Mouse (Mus musculus): Measurements from ENCODE around the gene Trio.
"Not testable (repeated sequence)": the region's sequence is repeated elsewhere in the genome, so short reads cannot be mapped to it uniquely, and the experiment has no call there.

The Trio gene

GRCm38 (mm10) chr15:27758680-27759079, 267.0 kb downstream of the Trio start:
- DNase-seq = no peak

- DNase-seq = no peak
These were observed 269.2 kb downstream of the Trio start for GRCm38 (mm10) chr15:27756426-27756825.

- no peak for DNase-seq
These were observed 270.9 kb downstream of the Trio start for GRCm38 (mm10) chr15:27754571-27755260.

- DNase-seq = no peak
These were observed 271.7 kb downstream of the Trio start for GRCm38 (mm10) chr15:27753923-27754322.

GRCm38 (mm10) chr15:27752677-27753342, 272.8 kb downstream of the Trio start:
- no peak for DNase-seq

- peak; percentile 29 for DNase-seq
These were observed 273.8 kb downstream of the Trio start for GRCm38 (mm10) chr15:27751612-27752405.

- no peak for DNase-seq
These were observed 276.9 kb downstream of the Trio start for GRCm38 (mm10) chr15:27748739-27749138.

- no peak for DNase-seq
These were observed 278.1 kb downstream of the Trio start for GRCm38 (mm10) chr15:27747512-27747911.

GRCm38 (mm10) chr15:27744995-27745394, 280.7 kb downstream of the Trio start:
- no peak for DNase-seq

- no peak for DNase-seq
These were observed 285.6 kb downstream of the Trio start for GRCm38 (mm10) chr15:27740080-27740479.

GRCm38 (mm10) chr15:27731818-27732217, 293.8 kb downstream of the Trio start:
- no peak for DNase-seq

GRCm38 (mm10) chr15:27726228-27726627, 299.4 kb downstream of the Trio start:
- no peak for DNase-seq

GRCm38 (mm10) chr15:27724796-27725680, 300.6 kb downstream of the Trio start:
- DNase-seq = no peak

- no peak for DNase-seq
These were observed 301.4 kb downstream of the Trio start for GRCm38 (mm10) chr15:27724298-27724697.

GRCm38 (mm10) chr15:27723746-27724145, 301.9 kb downstream of the Trio start:
- no peak for DNase-seq

- not testable (repeated sequence) for DNase-seq
These were observed 305.4 kb downstream of the Trio start for GRCm38 (mm10) chr15:27720297-27720696.

- no peak for DNase-seq
These were observed 307.0 kb downstream of the Trio start for GRCm38 (mm10) chr15:27718668-27719067.

GRCm38 (mm10) chr15:27715331-27715730, 310.3 kb downstream of the Trio start:
- no peak for DNase-seq

GRCm38 (mm10) chr15:27710698-27711097, 314.9 kb downstream of the Trio start:
- no peak for DNase-seq

- no peak for DNase-seq
These were observed 316.6 kb downstream of the Trio start for GRCm38 (mm10) chr15:27708968-27709612.

- DNase-seq = no peak
These were observed 317.1 kb downstream of the Trio start for GRCm38 (mm10) chr15:27708499-27708898.

- no peak for DNase-seq
These were observed 322.7 kb downstream of the Trio start for GRCm38 (mm10) chr15:27702972-27703313.
